Mouse (Mus musculus) kidney, adult 2 months (tissue): Measurements from ENCODE around the gene Vtn.

Experiments
- CTCF ChIP-seq: fragments of 200-500 bp; conservative IDR thresholded peaks from 2 replicates; pipeline ENCODE4 v1.5.1; 2011; ENCODE audit warnings: low read depth, mild to moderate bottlenecking, control low read depth, low read length, moderate library complexity, mixed read lengths; ENCODE audit not compliant: insufficient read depth, insufficient read length
- POLR2A ChIP-seq: fragments of 200-500 bp; IDR thresholded peaks from one replicate; pipeline ENCODE4 v1.6.1; 2011; ENCODE audit warnings: low read depth, low read length, control low read depth

- TF ChIP-seq POLR2A (no peak), CTCF (no peak)
These were observed 1.8 kb downstream of the Vtn start for GRCm38 (mm10) chr11:78500623-78501202.
